Mouse (Mus musculus) E14TG2a.4 (cell line): ENCODE results near the gene Pdgfb.

Experiments
- CTCF ChIP-seq: conservative IDR thresholded peaks from 2 replicates; pipeline ENCODE4 v1.5.1; 2014; ENCODE audit warnings: low read length
- POU5F1 ChIP-seq: IDR thresholded peaks from 2 replicates; pipeline ENCODE4 v1.6.1; 2014; ENCODE audit warnings: low read length, borderline replicate concordance

DNA sequence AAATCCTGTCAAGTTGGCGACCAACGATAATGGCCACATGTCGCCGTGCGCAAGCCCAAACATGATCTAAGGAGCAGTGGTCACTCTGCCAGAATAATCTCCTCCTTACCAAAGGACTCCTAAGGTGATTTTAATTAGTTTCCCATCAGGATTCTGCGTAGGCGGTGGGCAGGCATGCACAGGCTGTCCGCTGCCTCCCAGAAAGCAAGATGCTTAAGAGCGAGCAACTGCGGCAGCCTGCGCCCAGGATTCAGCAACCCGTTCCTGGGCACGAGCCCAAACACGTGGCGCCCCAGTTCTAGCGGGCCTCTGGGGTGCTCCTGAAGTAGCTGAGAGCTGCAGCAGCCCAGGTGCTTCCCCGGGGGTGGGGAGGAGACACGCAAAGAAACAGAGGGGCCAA is 52.1 kb downstream of the Pdgfb start:
- TF ChIP-seq CTCF (no peak), POU5F1 (no peak)
